Mouse (Mus musculus) ovary, postnatal 14 days (tissue): Measurements from ENCODE around the gene Stard9.

Source experiments
- DNase-seq: peaks from one replicate; pipeline ENCODE4 v3.0.0; 2022; ENCODE audit warnings: low spot score

Gene Stard9

DNA sequence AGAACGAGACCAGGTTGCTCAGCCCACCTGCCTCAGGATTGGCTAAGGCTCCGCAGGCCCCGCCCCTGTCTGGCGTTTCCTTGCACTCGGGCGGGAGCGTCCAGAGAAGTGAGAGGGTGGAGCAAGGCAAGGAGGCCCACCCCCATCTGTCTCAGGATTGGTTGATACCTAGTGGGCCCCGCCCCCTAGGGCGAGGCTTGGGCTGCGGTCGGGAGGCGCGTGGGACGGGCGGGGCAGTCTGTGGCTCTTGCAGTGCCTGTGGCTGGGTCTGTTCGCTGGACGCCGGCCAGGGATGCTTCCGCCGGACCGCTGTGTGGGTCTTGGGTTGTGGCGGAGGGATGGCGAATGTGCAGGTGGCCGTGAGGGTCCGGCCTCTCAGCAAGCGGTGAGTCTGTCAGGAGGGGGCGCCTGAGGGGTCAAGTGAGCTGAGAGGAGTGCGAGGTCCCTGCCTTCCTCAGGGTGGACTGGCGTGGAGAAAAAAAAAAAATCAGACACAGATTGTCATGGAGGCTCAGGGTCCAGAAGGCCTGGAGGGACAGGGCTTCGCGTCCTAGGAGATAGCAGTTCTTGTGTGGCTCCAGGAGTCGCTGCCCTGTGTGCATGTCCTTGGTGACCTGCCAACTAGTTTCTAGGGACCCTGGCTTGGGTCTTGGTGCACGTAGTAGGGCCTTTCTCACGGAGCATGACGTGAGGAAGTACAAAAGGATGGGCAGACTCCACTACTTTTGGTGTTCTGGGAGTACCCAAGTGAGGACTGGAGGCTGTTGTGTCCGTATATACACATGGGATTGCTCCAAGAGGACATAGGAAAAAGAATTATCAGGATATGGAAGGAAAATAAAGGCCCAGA, at the start of gene Stard9:
TSS of gene Stard9 (plus strand) at position 236 of the 850 bp plus-strand sequence.
- peak; percentile 87 for DNase-seq

- no peak for DNase-seq
Measured at GRCm38 (mm10) chr2:120589759-120590158, 39.2 kb upstream of the Stard9 start.

DNA sequence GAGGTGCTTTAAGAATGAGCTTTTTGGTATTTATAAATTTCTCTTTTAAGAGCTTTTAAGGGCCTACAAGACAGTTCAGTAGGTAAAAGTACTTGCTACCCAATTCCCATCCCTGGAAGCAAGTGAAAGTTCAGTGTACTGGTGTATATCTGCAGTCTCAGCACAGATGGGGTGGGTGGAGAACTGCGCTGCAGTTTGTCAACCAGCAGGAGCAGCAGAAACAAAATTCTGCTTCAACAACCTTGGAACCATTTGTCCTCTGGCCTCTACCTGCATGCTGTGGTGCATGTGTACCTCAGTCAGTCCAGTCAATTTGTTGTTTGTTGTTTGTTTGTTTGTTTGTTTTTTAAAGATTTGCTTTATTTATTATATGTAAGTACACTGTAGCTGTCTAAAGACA, 36.7 kb upstream of the Stard9 start:
- no peak for DNase-seq

- DNase-seq = no peak
Measured at GRCm38 (mm10) chr2:120597734-120598133, 31.2 kb upstream of the Stard9 start.

- DNase-seq = no peak
Measured at GRCm38 (mm10) chr2:120599506-120599905, 29.4 kb upstream of the Stard9 start.

DNA sequence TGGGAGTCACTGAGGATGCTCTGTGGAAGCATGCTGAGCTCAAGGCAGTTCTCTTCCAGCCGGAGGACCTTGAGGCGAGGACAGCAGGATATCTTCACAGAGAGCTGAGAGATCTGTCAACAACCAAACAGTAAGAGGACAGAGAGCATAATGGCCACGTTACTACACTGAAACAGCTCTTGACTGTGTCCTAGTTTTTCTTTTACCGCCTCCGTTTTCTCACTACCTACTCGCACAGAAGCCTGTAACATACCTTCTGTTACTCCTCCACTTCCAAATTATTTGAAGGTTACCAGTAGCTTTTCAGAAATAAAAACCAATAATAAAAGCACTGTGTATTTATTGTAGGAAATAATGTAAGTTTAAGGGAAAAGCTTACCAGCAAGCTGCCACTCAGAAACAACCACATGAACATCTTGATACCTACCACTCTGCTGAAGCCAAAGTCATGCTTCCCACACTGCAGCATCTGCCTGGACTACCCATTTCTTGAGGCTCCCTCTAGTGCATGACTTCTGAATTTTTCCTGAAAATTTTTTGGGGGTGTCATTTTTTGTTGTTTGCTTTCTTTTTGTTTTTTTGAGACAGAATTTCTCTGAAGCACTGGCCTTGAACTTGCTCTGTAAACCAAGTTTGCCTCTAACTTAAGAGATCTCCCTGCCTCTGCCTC, 22.8 kb upstream of the Stard9 start:
- no peak for DNase-seq

DNA sequence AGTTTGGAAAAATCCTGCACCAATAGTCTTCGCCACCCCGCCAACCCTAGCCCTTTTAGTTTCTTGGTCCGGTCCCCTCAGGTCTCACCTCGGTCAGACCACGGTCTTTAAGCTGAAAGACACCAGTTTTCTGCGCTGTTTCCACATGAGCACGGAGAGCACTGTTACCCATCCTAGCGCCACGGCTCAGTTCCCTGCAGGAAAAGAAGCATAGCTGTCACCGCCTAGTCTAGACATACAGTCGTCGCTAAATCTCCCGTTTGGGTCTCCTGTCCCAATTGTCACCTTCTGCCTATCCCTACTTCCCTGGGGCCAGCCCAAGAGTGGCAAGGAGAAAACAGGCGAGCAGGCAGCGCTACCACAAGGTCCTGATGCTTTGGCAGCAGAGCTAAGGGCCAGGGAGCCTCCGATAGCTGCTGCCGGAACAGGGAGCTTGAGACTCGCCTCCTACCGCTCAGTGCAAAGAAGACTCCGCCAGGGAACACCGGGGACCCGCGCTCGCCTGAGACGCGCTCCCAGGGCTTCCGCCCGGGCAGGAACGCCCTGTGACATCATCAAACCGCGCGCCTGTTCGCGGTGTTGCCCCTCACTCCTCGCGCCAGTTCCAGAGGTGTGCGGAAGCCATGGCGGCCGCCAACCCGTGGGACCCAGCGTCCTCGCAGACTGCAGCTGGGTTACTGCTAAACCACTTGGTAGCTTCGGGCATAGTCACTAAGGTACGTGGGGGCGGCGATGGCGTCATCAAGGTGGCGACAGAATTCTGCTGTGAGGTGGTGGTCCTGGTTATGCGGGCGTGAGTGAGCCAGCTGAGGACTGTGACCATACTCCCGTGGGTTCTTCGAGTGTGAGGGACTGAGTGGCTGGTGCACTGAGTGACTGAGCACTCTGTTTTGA, 19.8 kb upstream of the Stard9 start, which contains the start of the genes Haus2 and Lrrc57:
TSS of gene Haus2 (plus strand) at position 554 of the 894 bp plus-strand sequence.
TSS of gene Lrrc57 (minus strand) at position 691 of the 894 bp plus-strand sequence.
- peak; percentile 90 for DNase-seq

DNA sequence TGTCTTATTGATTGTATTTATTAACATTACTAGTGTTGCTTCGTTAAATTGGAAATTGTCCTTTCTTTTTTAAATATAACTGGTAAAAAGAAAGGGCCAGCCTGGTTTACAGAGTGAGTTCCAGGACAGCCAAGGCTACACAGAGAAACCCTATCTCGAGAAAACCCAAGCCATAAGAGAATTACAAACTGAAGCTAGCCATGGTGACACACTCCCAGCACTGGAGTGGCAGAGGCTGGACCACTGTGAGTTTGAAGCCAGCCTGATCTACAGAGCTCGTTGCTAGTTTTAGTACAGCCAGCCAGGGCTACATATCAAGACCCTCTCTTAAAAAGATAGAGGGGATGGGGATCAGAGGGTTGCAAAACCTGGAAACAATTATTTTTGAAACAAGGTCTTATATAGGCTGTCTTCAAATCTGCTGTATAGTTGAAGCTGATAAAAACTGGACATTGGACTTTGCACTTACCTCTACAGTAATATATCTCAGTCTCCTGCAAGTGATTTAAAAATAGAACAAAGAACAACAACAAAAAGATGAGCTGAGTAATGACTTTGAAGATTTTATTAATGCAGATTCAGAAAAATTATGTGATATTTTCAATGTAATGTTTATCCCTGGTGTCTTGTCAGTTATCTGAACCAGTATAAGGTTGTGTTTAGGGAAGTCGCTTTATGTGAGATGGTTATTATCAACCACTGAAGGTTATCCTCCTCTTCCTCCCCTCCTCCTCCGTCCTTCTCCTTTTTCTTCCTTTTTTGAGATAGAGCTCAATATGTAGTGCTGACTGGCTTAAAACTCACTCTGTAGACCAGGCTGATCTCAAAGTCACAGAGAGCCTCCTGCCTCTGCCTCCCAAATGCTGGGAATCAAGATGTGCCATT, 12.4 kb upstream of the Stard9 start:
- no peak for DNase-seq

DNA sequence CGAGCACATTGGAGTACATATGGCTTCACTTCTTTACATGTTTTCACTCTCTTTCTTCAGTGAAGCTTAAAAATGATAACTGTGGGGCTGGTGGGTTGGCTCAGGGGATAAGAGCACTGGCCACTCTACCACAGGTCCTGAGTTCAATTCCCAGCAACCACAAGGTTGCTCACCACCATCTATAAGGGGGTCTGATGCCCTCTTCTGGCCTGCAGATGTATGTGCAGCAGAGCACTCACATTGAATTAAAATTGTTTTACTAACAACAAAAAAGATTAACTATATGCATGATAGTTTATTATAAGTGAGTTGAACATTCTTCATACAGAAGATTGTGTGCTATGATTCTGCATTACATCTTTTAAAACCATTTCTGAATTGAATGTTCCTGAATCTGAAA, 9.4 kb upstream of the Stard9 start:
- DNase-seq = no peak

DNA sequence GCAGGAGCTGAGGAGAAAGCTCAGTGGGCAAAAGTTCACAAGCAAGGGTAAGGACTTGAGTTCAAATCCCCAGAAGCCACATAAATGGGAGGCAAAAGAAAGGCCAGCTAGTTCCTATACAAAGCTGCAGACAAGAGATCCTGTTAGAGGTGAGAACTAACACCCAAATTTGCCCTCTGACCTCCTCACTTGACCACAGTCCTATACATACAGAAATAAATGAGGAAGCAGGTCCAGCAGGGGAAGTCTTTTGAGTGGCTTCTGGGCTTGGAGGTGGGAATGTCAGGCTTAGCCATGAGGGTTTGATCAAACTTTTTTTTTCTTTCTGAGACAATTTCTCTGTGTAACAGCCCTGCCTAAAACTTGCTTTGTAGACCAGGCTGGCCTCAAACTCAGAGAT, 6.0 kb upstream of the Stard9 start:
- no peak for DNase-seq

DNA sequence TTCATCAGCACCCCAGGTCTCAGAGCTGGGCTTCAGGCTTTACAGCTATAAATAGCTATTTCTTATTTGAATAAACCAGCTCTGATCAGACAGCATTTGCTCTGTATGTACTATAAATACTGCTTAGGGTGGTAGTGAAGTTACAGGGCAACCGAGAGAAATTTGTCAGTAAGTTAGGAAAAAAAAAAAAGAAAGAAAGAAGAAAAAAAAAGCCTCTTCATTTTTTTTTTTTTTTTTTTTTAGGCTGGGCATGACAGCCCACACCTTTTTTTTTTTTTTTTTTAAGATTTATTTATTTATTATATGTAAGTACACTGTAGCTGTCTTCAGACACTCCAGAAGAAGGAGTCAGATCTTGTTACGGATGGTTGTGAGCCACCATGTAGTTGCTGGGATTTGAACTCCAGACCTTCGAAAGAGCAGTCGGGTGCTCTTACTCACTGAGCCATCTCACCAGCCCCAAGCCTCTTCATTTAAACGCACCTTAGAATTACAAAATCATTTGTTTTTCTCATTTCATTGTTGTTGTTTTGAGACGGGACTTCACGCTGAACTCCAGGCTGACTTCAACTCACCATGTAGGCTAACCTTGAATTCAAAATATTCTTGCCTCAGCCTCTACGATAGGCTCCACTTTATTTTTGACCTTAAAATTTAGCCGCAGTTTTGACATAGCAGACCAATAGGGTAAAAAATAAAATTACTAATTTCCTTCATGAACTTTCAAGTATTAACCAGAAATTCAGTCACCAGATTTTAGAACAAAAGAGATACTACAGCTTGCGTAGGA, 650 bp upstream of the Stard9 start:
- DNase-seq = no peak

GRCm38 (mm10) chr2:120630246-120630645, 1.3 kb downstream of the Stard9 start:
- no peak for DNase-seq

DNA sequence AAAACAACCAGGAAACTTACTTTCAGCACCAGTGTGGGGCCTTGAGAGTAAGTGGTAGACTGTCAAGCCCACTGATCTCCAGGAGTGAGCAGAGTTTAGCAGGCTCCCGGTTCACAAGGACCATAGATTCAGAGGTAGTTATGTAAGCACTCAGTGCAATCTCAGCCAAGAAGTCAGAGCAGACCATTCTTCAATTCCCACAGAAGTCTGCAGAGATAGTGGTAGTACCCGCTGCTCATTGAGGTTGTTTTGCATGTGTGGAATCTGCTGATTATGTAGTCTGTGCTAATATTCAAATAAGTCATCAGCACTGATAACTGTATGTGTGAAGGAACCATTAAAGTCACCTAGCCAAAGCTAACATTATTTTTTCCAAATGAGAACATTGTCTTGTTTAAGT, 1.7 kb downstream of the Stard9 start:
- no peak for DNase-seq

DNA sequence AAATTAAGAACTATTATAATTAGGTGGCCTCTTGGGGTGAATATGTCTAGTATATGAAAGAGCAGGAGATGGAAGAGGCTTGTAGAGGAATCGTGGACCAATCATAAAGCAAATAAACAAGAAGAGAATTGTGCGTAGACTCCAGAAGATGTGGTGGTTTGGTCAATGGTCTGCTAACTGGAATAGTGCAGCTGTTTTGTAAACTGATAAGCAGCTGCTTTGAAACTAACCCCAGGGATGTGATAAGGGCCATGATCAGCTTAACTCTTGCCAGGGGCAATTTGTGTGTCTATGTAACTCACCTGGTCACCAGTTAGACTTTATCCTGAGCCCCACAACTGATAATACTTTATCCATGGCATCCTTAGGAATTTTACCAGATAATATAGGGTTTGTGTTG, 2.6 kb downstream of the Stard9 start:
- no peak for DNase-seq

- DNase-seq = no peak
Measured at GRCm38 (mm10) chr2:120631957-120632356, 3.0 kb downstream of the Stard9 start.

DNA sequence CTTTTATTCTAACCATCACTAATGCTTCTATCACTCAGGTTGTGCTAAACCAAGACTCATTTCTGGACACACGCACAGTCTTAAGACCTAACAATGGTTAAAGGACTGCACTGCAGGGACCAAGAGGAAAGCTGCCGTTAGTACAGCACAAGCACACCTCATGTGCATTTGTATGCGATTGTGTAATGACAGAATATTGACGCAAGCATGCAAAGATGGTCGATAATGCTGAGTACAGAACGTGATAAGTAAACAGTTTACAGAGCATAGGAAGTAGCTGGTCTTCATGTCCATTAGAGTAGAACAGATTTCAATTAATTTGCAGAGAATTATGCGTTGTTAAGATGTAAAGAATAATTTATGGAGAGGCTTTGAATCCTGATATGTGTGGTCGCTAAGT, 11.9 kb downstream of the Stard9 start:
- DNase-seq = no peak

GRCm38 (mm10) chr2:120643836-120644235, 14.9 kb downstream of the Stard9 start:
- peak; percentile 48 for DNase-seq

DNA sequence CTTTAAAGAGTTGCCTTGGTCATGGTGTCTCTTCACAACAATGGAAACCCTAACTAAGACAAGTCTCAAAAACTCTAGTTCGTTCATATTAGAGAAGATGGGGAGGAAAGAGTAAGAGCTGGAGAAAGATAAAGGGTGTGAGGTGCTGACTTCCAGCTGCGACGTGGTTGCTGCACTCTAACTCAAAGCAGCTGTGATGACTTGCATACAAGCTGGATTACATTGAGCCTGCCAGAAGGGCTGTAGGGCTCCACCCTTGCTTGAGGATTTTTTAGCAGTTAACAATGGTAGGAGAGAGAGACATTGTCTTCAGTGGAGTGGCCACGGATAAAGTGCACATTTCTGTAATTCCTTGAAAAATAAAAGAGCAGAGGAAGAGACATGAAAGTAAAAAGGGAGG, 17.9 kb downstream of the Stard9 start:
- no peak for DNase-seq

GRCm38 (mm10) chr2:120652256-120652924, 23.5 kb downstream of the Stard9 start:
- no peak for DNase-seq

GRCm38 (mm10) chr2:120652925-120653284, 24.0 kb downstream of the Stard9 start:
- DNase-seq = no peak
